Mouse (Mus musculus) midbrain, postnatal 0 days (tissue): ENCODE data around the gene Twnk. TPM values are rescaled to one million over a fixed set of nuclear protein-coding genes. Genes with fewer than 3 reads are reported as not detected.

Source experiments
- ATAC-seq: fragments of 200-750 bp; cut with Nextera tagmentation; 2 replicates; pipeline ENCODE4 v1.8.0; 2017; ENCODE audit warnings: moderate number of reproducible peaks, mild to moderate bottlenecking, moderate TSS enrichment, moderate library complexity; ENCODE audit not compliant: low FRiP score
- DNase-seq: peaks from one replicate; pipeline ENCODE4 v3.0.0-alpha.2; 2015; ENCODE audit warnings: low spot score
- H3K27ac ChIP-seq: fragments of 300-500 bp; sonication (generic); 2 replicates; pipeline ENCODE4 v1.5.1; 2014; ENCODE audit warnings: low read depth, mild to moderate bottlenecking, low read length, mixed read lengths
- H3K27me3 ChIP-seq: fragments of 300-500 bp; sonication (generic); 2 replicates; pipeline ENCODE4 v1.6.1; 2014; ENCODE audit warnings: low read length, control low read depth, mixed read lengths; ENCODE audit not compliant: insufficient read depth
- H3K36me3 ChIP-seq: fragments of 300-500 bp; sonication (generic); 2 replicates; pipeline ENCODE4 v1.6.1; 2014; ENCODE audit warnings: low read length, control low read depth, mixed read lengths; ENCODE audit not compliant: insufficient read depth
- H3K4me1 ChIP-seq: fragments of 300-500 bp; sonication (generic); 2 replicates; pipeline ENCODE4 v1.6.1; 2014; ENCODE audit warnings: mild to moderate bottlenecking, control low read depth, antibody characterized with exemption, low read length, mixed read lengths; ENCODE audit not compliant: insufficient read depth
- H3K4me2 ChIP-seq: fragments of 300-500 bp; sonication (generic); 2 replicates; pipeline ENCODE4 v1.6.1; 2014; ENCODE audit warnings: low read depth, mild to moderate bottlenecking, low read length, mixed read lengths; ENCODE audit not compliant: poor library complexity, severe bottlenecking
- H3K4me3 ChIP-seq: fragments of 300-500 bp; sonication (generic); 2 replicates; pipeline ENCODE4 v1.5.1; 2014; ENCODE audit warnings: low read depth, mild to moderate bottlenecking, low read length, moderate library complexity
- H3K9ac ChIP-seq: fragments of 300-500 bp; sonication (generic); replicated peaks from 2 replicates; pipeline ENCODE4 v1.6.1; 2014; ENCODE audit warnings: mild to moderate bottlenecking, low read length, moderate library complexity, mixed read lengths; ENCODE audit not compliant: poor library complexity, severe bottlenecking
- H3K9me3 ChIP-seq: fragments of 300-500 bp; sonication (generic); 2 replicates; pipeline ENCODE4 v1.6.1; 2016; ENCODE audit warnings: low read length, control low read depth
- CTCF ChIP-seq: IDR thresholded peaks from 2 replicates; pipeline ENCODE4 v1.5.1; 2016; ENCODE audit warnings: antibody characterized with exemption, mild to moderate bottlenecking
- WGBS: fragments of 180-500 bp; shearing (Covaris S2); extraction: QIAGEN DNeasy Blood & Tissue Kit; methylation state at CpG from one replicate; pipeline ENCODE4 v1.1.7; 2014; 5-methylcytosine and 5-hydroxymethylcytosine counted together
- polyA plus RNA-seq: library from polyadenylated mRNA; unstranded; fragments of >200 nt; fragmentation: Nextera tagmentation; extraction: Ambion mirVana; gene quantifications from 2 replicates; pipeline ENCODE4 v1.2.1, GENCODE M21; 2015
- total RNA-seq: library from RNA; depleted of rRNA; stranded (reverse); fragments of >200 nt; gene quantifications from 2 replicates; pipeline ENCODE4 v1.2.3, GENCODE M21; 2014

Gene Twnk
- total and polyA plus RNA-seq, 2 experiments from 2014 or later: 6.1 to 6.8 TPM

GRCm38 (mm10) chr19:45005957-45006712 is 672 bp downstream of the Twnk start, which contains the start of gene Mrpl43:
TSS of gene Mrpl43 (minus strand) at chr19:45006442.
- TF ChIP-seq CTCF: no peak
- Histone ChIP-seq H3K4me3 (peak within 1 kb of the TSS; percentile 68), H3K9me3 (no peaks in the 10 kb centered on the region), H3K4me1 (peaks cover 11% of the 10 kb centered on the region; the same call in 1 of the 2 replicates), H3K9ac (peak within 1 kb of the TSS; percentile 75), H3K27me3 (no peaks in the 10 kb centered on the region), H3K4me2 (peak within 1 kb of the TSS; percentile 89), H3K27ac (peak within 1 kb of the TSS; percentile 63), H3K36me3 (peaks cover 37% of the 10 kb centered on the region)
- DNase-seq (peak; percentile 95), ATAC-seq (peak; percentile 92)
- WGBS: under 1% methylated on average over 75 of the region's 82 CpGs

GRCm38 (mm10) chr19:45007021-45007420 is 1.6 kb downstream of the Twnk start:
- peak overlapping the region; percentile 75 for H3K9ac ChIP-seq
- ATAC-seq: no peak
- 47% methylated on average over 17 of the region's 17 CpGs for WGBS

GRCm38 (mm10) chr19:45007425-45008191 is 2.1 kb downstream of the Twnk start:
- peak overlapping the region; percentile 75 for H3K9ac ChIP-seq
- no peak overlapping the region for H3K27ac ChIP-seq
- H3K27me3 ChIP-seq: no peaks in the 10 kb centered on the region
- WGBS: 93% methylated on average over 20 of the region's 20 CpGs
- H3K4me1 ChIP-seq: peaks cover 11% of the 10 kb centered on the region; the same call in 1 of the 2 replicates
- peak overlapping the region; percentile 68; the same call in 1 of the 2 replicates for H3K4me3 ChIP-seq
- no peak for DNase-seq
- ATAC-seq: no peak
- no peak for TF ChIP-seq CTCF
- no peaks in the 10 kb centered on the region for H3K9me3 ChIP-seq
- peaks cover 25% of the 10 kb centered on the region for H3K36me3 ChIP-seq
- peak overlapping the region; percentile 89 for H3K4me2 ChIP-seq

More at GRCm38 (mm10) chr19:45007021-45007420, 1.6 kb downstream of the Twnk start:
- Histone ChIP-seq H3K4me1 (peaks cover 11% of the 10 kb centered on the region; the same call in 1 of the 2 replicates), H3K4me3 (peak overlapping the region; percentile 68), H3K36me3 (peaks cover 29% of the 10 kb centered on the region), H3K4me2 (peak overlapping the region; percentile 89), H3K9me3 (no peaks in the 10 kb centered on the region), H3K27ac (peak overlapping the region; percentile 63), H3K27me3 (no peaks in the 10 kb centered on the region)
- TF ChIP-seq CTCF: no peak
- no peak for DNase-seq

GRCm38 (mm10) chr19:45010646-45011045 is 5.2 kb downstream of the Twnk start:
- ATAC-seq: no peak
- Histone ChIP-seq H3K4me3 (no peak overlapping the region), H3K9ac (no peak overlapping the region), H3K4me2 (no peak overlapping the region), H3K9me3 (no peaks in the 10 kb centered on the region), H3K4me1 (peaks cover 17% of the 10 kb centered on the region), H3K27ac (no peak overlapping the region), H3K27me3 (no peaks in the 10 kb centered on the region), H3K36me3 (peaks cover 14% of the 10 kb centered on the region)
- no peak for TF ChIP-seq CTCF
- WGBS: 92% methylated on average over 4 of the region's 4 CpGs
- DNase-seq: no peak

GRCm38 (mm10) chr19:45012219-45012618 is 6.8 kb downstream of the Twnk start:
- Histone ChIP-seq H3K36me3 (peaks cover 14% of the 10 kb centered on the region), H3K27me3 (no peaks in the 10 kb centered on the region), H3K4me3 (no peak overlapping the region), H3K4me2 (no peak overlapping the region), H3K4me1 (peaks cover 19% of the 10 kb centered on the region), H3K9ac (no peak overlapping the region), H3K27ac (peak overlapping the region; percentile 57), H3K9me3 (no peaks in the 10 kb centered on the region)
- whole genome bisulfite sequencing: 79% methylated on average over 8 of the region's 8 CpGs
- DNase-seq: no peak
- ATAC-seq: no peak
- no peak for TF ChIP-seq CTCF
